Mouse (Mus musculus) gastrocnemius, adult 8-10 months (tissue): ENCODE data around the gene Ston2. TPM values are rescaled to one million over a fixed set of nuclear protein-coding genes. Genes with fewer than 3 reads are reported as not detected.
A peak's percentile ranks its signal among the peaks of the same experiment; 100 is the strongest.

Experiments used
- DNase-seq, 2 experiments: peaks; one replicate each; pipeline ENCODE4 v3.0.0; 2022; ENCODE audit warnings: low spot score in 2 of 2
- total RNA-seq, 4 experiments: library from RNA; stranded (reverse); gene quantifications; 2 replicates each; pipeline ENCODE4 v1.2.4; 2022

Gene Ston2
- total RNA-seq, 4 experiments from 2014 or later: 51.5 to 79.1 (median 69.6) TPM

DNA sequence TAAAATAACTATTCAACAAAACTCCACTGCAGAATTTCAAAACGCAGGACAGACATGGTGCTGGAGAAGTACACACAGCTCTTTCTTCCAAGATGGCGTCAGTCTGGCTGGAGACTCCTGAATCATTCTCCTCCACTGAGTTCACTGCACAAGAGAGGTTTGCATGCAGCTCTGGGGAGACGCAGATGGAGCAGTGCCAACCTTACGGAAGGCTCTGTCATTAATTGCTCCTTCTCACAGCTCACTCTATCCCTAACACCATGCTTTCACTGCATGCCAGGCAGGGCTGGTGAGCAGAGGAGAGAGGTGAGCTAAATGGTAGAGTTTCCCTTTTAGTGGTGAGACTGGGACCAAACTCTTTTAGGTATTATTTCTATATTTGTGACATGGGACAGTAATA, 80.4 kb downstream of the Ston2 start:
- no peak for DNase-seq

DNA sequence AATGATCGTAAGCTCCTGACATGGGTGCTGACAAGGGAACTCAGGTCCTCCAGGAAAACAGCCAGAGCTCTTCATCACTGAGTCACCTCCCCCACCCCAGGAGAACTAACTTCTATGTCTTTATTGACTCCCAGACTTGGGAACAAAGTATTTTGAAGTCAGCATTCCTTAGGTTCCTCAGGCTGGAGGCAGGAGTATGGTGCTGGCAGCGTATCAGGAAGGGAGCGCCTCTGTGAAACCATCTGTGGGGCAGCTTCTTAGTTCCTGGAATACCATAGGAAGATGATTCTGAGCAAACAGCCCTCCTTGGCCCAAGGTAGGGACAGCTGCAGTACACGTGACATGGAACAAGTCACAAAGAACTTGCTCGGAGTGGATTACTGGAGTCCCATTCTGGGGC, 84.7 kb downstream of the Ston2 start:
- DNase-seq: peak in 1 of 2 experiments; percentile 33

DNA sequence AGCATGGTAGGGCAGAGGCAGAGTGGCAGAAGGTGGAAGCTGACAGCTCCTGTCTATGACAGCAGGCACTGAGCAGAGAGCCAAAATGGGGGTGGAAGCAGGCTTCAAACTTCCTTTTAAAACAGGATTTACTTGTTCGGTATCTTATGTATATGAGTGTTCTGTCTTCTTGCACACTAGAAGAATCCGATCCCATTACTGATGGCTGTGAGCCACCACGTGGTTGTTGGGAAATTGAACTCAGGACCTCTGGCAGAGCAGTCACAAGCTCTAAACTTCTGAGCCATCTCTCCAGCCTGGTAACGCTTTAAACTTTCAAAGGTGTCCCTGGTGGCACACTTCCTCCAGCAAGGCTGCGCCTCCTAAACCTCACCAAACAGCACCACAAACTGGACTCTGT, 85.4 kb downstream of the Ston2 start:
- DNase-seq: no peak

DNA sequence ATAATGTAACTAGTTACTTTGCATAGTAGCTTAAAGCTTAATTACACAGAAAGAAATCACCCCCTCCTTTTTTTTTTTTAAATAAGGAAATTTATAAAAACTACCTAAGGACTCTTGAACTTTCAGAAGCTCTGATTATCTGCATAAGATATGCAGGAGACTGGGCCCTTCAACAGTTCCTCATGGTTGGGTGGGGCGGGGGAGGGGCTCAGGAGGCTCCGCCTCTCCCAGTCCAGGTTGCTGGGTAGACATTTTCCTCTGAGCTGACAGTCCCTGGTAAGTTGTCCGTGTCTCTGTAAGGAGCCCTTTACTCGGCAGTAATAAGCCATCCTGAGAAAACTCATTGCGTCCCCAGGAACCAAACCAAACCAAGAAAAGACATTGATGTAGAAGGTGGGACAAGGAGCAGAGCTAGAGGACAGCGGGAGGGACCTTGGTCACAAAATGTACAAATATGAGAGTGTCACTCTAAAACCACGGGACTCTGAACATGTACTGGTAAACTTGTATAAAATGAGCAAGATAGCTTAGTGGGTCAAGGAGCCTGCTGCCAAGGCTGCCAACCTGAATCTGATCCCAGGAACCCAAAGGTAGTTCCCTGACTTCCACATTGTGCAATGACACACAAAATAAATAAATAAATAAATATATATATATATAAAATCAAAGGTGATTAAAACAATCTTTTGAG, 88.6 kb downstream of the Ston2 start:
- no peak for DNase-seq

DNA sequence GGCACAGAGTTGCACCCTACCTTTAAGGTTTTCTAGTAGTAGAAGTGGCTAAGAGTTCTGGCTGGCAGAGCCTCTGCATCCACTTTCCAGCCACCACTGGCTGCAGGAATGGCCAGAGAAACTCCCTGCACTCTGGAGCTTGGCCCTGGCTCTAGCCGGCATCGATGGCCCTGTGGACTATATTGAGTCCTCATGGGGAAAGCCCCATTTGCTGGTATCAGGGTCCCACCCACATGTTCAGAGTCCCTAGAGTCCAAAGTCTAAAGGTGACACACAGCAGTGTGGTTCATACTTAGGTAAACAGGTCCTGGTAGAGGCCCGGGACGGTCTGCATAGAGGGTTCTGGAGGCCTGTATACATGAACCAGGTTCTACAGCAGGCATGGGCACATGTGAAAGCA, 92.0 kb downstream of the Ston2 start:
- DNase-seq: no peak

DNA sequence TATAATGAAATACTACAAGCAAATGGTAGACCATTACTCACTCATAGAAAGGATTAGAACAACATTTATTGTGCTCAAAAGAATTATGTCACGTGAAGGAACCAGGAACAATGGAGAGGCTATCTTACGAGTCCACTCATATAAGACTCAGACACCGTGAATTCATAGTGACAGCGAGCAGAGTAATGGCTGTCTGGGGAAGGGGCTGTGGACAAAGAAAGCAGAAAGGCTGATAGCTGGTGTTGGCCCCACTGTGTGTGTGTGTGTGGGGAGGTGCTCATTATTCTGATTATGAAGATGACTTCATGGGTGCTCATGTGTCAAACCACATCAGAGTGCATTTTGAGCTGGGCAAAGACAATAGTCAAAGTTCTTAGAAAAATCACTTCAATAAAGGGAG, 92.4 kb downstream of the Ston2 start:
- DNase-seq: no peak

DNA sequence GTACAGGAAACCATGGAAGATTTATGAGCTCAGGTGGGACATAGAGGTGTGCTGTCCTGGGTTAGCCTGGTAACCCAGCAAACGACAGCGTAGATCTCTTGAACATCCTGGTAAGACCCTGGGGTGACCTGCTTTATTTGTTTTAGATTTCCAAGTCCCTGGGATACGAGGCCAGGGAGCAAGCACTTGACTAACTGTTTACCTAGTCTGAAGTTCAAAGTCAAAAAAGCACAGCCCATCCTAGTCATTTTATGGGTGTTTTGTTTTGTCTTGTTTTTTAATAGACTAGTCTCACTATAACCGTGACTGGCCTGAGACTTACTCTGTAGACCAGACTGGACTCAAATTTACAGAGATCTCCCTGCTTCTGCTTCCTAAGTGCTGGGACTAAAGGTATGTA, 93.4 kb downstream of the Ston2 start:
- no peak for DNase-seq

DNA sequence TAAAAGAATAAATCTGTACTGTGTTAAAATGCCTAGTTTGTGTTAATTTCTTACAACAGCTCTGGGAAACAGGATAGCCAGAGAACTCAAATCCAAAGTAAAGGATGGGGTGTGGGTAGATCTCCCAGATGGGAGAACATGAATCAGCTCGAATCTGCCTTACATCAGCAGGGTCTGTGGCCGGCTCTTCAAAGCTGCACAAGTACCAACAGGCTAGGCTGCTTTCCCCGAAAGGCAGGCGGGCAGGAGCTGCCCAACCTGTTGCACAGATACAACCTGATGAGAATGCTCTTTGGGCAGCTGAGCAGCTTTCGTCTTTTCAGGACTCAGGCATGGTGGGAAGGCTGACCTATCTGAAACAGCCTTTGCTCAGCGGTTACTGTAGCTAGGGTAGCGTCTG, 94.6 kb downstream of the Ston2 start:
- DNase-seq: no peak

DNA sequence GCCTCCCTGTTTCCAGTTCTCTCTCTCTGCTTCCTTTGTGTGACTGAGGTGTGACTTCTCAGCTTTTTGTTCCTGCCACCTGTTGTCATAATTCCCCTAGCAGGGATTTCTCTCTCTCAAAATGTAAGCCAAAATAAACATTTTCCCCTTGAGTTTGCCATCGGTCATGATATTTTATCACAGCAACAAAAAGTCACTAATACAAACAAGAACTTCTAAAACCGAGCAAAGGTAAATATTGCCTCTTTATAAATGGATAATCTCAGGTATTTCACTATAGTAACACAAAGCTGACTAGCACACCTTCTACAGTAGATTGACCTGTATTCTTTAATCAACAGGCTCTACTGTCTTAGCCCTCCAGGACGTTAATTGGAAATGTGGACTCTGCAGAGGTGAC, 95.2 kb downstream of the Ston2 start:
- DNase-seq: no peak

DNA sequence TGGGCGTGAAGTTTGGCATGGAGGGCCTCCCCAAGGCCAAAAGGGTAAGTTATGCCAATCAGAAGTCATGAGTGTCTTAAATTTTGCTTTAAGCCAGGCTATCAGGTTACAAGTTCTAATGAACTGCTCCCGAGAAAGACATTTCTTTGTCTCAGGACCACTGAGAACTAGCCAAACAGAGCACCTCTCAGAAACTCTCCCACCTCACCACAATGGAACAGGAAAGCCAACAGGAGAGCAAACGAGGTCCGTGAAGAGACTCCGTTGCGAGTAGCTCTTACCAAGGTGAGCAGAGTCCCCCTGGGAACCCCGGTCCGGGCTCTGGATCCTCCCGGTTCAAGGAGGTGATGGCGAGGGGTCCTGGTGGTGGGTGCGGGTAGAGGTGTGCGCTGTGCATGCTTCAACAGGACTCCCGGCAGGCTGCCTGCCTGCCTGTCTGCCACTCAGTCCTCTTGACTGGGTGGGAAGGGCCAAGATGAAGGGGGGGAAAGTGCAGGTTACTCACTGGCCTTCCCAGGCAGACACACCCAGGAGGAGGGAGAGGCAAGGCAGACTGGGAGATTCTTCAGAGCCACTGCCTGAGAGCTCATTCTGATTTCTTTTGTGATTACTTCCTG, 102.4 kb downstream of the Ston2 start:
- no peak for DNase-seq

DNA sequence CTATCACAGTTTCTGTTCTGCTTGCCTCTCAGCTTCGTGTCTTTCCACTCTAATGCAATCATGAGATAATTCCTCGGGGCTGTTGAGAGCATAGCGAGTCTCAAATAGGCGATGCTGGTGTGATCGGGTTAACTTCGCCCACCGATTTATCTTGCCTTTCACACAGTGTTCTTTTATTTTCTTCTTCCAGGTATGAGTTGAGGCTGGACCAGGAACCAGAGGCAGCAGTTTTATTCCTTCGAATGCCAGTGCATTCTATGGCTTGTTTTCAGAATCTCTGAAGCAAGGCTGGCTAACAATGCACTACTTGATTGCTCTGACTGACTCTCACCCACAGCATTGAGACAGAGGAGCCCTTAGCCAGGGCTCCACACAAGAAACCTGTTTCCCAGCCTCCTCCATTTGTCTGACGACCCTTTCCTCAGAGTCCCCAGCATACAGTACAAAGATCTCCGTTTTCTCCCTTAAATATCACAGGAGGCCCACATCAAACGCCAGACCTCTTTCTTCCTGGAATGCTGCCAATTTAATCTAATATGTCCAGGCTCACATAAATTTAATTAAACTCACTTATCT, 103.3 kb downstream of the Ston2 start:
- DNase-seq: no peak

DNA sequence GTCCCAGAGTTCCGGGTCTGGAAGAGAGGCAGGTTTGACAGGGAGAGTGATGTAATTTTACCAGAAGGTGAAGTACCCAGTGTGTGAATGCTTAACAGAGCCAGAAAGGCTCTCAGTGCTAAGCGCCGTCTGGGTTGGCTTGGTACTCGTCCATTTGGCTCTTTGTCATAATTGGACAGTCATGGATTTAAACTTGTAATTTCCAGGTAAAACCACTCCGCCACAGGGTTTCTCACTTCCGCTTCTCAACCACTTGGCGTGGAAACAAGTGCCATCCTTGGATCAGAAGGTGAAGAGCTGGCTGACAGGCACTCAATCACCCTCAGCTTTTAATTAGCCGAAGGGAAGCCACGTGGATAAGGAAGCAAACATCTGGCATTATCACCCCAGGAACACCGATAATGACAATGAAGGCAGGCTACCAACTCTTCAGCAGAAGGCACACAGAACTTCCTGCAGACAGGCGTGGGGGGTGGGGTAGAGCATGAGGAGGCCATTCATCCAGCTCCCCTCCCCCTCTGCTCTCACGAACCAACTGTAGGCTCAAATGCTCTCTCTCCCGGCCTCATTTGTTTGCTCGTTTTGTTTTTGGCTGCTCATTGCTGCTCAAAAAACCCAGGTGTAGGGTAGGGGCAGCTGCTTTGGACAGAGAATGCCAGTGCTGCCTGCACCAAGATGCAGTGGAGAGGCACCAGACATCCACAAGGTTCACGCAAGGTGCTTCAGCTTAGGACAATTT, 103.9 kb downstream of the Ston2 start:
- no peak for DNase-seq

DNA sequence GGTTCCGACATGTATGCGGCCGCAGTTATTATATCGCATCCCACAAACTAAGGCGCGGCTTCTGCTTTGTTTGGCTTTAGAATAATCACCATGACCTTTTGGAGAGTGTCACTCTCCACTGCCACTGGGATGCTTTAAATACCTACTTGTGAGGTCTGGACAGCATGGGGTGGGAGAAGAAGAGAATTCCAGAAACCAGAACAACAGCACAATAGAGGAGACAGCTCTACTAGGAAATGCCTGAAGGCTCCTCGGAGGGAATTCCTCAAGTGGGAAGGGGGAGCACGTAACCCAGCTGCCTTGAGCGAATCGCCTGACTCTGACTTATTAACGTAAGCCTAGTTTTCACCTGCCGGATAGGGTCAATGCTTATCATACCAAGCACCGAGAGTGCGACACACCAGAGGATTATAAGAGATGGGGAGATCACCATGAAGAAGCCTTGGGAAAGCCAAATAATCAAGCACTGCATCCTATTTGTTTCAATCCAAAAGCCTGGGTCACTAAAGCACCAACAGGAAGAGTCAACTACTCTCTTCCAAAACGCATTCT, 104.6 kb downstream of the Ston2 start:
- DNase-seq: no peak

DNA sequence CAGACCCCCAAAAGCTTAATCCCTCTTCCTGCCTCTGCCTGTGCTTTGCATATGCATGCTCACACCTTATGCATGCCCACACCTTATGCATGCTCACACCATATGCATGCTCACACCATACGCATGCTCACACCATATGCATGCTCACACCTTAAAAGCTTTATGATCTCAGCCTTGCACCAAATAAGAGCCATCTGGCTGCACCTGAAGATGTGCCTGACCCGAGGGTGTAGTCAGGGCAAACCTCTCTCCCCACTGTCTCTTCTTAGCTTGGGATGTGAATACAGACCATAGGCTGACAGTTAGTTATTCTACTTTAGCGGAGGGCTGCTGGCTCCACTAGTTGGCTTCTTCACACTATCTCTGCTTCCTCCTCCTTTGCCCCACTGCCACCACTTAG, 105.1 kb downstream of the Ston2 start:
- DNase-seq: no peak

DNA sequence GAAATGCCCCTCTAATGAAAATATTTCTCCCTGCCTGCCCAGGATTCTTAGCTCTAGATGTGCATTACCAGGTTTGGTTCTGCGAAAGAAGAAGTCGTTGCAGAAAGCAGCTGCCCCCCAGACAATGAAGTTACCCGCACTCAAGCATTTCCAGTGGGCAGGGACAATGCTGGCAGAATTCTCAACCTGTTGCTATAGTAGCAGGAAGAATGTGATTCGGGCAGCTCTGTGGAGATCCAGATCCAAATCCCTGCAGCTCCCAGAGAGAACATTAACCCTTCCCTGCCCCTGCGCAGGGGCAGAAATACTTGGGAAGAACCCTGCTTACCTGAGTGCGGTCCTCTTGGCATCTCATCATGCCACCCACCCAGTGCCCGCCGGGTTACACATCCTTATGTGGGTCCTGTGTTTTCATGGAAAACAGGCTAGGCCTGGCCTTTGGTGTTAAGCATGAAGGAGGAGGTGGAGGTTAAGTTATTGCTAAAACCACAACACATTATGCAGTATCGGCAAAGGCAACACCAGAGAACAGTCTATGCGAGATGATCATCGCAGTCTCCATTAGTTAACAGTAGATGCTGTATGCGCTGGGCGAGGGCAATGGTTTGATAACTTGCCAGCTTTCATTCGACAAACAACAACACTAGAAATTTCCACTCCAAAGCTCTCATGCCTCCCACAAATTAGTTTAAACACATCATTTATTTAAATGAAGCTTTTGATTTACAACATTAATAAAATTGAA, 108.7 kb downstream of the Ston2 start:
- DNase-seq: no peak

DNA sequence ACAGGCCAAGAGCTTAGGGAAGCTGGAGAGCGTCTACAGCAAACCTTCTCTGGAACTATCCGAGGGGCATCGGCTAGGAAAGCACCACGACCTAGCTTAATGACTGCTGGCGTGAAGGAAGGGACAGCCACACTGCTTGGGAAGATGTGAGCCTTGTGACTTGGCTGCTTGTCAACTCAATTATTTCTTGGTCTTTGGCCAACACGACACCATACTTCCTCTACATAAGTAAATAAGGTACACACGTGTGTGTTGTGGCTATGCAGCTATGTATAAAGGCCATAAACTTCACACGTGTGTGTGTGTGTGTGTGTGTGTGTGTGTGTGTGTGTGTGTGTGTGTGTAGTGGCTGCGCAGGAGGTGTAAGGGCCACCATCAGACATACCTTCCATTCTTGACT, 112.2 kb downstream of the Ston2 start:
- DNase-seq: no peak

DNA sequence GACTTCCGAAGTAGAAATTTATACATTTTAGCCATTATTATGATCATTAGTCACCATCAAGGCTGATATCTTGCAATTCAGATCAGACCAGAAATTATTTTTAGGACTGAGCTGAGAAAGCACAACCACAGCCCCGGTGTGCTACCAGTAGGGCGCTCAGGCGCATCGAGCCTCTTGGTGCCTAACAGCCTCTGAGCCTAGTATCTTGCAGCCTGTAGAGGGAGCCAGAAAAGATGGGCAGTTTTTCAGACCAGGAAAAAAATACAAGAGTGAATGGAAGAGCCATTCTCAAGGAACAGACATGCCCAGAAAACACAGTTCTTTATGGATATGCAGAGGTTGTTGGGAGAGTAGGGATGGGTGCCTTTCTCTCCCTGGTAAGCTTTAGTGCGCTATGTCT, 115.0 kb downstream of the Ston2 start:
- DNase-seq: no peak

DNA sequence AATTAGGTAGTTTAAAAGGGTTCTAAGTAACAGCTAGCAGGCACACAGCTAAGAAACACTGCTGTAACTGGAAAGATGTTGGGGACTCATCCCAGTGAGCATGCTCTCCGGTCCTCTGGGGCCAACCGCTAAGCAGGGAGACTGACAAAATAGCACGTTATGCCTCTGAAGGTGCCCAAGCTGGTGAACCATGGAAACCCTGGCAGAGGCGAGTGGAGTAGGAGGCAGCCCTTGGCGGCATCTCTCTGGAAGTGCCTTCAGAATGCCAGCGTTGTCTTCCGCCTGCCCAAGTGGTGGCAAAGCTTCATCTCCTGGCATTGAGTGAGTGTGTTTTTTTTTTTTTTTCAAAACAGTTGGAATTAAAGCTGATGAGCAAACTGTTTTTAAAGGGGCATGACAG, 115.7 kb downstream of the Ston2 start:
- no peak for DNase-seq

DNA sequence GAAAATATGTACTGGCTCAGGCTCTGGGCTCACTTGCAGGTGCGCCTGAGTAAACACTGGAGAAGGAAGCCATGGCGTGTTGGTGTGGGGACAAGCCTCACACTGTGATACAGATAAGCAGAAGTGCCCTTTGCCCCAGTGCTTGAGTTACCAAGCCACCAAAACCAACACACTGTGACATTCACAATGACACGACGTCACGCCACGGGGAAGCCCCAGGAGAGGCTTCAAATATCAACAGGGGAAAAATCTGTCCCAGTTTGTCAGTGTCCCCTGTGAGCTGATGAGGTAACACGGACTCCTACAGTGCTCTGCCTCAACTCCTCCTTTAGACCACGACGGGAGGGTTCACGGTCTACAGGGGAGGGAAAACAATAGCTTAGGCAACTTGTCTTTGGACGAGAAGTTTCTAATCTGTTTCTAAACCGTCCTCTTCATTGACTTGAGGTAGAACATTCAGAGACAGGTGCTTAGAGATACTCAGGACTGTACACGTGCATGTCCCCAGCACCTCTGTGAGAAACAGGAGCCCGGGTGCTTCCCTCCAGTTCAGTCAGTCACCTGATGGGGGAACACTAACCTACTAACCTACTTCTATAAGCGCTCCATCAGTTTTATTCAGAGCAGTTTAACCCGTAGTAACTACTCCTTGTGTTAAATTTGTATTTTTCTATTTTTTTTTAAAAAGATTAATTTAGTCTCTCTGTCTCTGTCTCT, 119.5 kb downstream of the Ston2 start:
- DNase-seq: no peak

DNA sequence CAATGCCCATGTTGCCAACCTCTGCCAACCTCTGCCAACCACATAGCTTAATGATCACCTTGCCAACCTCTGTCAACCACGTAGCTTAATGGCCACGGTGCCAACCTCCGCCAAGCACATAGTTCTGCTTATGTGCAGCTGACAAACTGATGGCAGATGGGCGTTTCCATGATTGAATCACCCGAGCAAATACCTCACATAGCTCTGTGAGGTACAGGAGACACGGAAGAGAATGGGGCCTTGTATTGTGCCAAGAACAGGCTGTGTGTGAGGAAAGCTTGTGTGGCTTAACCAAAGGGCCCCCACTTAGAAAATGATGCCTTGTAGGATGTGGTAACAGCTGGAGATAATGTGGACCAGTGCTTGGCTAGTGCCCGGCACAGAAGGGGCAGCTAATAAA, 120.4 kb downstream of the Ston2 start:
- no peak for DNase-seq

DNA sequence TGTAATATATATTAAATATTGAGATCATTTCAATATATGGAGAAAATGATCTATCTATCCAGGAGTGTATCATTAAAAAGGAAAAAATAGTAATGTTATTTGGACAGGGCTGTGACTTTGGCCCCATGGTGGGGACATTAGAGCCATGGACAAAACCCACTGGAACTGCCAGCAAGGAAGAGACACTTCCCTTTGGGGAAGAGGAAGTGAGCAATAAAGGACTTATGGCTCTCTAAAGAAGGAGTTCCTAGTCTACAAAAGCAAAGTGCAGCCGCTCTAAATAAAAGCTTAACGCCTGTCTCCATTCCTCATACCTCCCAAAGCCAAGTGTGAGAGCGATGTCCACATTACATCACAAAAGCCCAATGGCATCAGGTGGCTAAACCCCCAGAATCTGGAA, 121.6 kb downstream of the Ston2 start:
- DNase-seq: no peak
